In the genomic region with DNA sequence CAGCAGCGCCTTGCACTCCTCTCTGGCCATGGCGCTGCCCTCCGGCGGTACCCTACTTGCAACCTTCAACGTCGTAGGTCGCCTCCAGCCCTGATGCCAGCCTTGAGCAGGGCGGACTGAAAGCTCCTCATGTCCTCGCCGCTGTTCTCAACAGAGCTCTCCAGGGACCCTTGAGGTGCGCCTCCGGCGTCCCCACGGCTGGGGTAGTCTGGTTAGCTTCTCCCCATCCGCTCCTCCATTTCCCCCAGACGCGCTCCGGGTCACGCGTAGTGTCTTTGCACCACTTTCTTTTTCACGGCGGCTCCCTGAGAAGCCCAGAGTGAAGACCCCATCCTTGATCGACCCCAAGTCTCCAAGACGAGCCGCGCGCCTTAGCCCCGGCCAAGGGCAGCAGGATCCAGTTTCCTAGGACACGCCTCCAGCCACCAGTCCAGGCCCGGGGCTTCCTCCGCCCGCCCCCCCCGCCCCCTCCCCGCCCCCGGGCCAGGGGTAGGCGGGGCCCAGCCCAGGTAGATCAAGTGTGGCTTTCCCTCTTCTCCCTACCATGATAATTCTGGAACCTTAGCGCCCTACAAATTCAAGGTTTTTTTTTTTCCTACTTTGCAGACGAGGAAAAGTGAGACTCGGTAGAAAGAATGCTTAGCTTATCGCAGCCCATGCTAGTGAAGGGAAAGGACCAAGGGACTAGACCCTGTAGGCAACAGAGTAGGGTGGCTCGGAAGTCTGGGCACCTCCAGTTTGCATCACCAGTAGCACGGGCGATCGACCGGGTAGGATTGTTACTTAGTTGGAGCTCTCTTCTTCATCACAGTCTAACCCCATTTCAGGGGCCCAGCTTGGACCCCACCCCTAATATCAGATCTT, we compare ENCODE assay signal across 8 mouse cellular contexts. TPM values are rescaled to one million over a fixed set of nuclear protein-coding genes. Genes with fewer than 3 reads are reported as not detected.
DNase-seq lines count a peak whose midpoint lies in the region; ATAC-seq and TF ChIP-seq lines count a peak whose summit lies in the region.

A gene (minus strand): TSS at position 392 of the 864 bp plus-strand sequence.

- peak; percentile 62 for ATAC-seq in embryonic facial prominence, embryonic 11.5 days (replicated peaks; ENCODE audit: insufficient number of reproducible peaks, low FRiP score, low TSS enrichment, low read depth)
- peak; percentile 75 for ATAC-seq in heart, embryonic 14.5 days (ENCODE audit: insufficient number of reproducible peaks, insufficient read depth, low FRiP score, low read depth)

- H3K4me2 ChIP-seq in embryonic facial prominence, embryonic 11.5 days (ENCODE audit: low read depth, low read length) = peak within 1 kb of the TSS; percentile 96
- H3K4me2 ChIP-seq in heart, embryonic 14.5 days (ENCODE audit: low read length) = peak within 1 kb of the TSS; percentile 100

- H3K4me3 ChIP-seq in embryonic facial prominence, embryonic 11.5 days (ENCODE audit: low read depth, low read length) = peak within 1 kb of the TSS; percentile 81
- H3K4me3 ChIP-seq in heart, embryonic 14.5 days (ENCODE audit: control insufficient read depth in 1 of 2, insufficient read depth in 1 of 2, low read depth in 1 of 2, low read length in 2 of 2) = peak within 1 kb of the TSS; percentile 85 to 87
- peak within 1 kb of the TSS; percentile 70 for H3K4me3 ChIP-seq in macrophage (ENCODE audit: inconsistent target)
- H3K4me3 ChIP-seq in small intestine, adult 2 months (ENCODE audit: low read depth, low read length) = peak within 1 kb of the TSS; percentile 86

- TF ChIP-seq CTCF in small intestine, adult 2 months (IDR thresholded peaks at IDR 0.05; ENCODE audit: extremely low read depth, insufficient read length, insufficient replicate concordance, low read depth, low read length) = no peak

- no peak for TF ChIP-seq POLR2A in small intestine, adult 2 months (IDR thresholded peaks at IDR 0.05; ENCODE audit: low read depth, low read length)

- H3K9ac ChIP-seq in embryonic facial prominence, embryonic 11.5 days (replicated peaks; ENCODE audit: low read length) = peak within 1 kb of the TSS; percentile 80
- peak within 1 kb of the TSS; percentile 84 for H3K9ac ChIP-seq in heart, embryonic 14.5 days (ENCODE audit: low read length)

- no peaks in the 10 kb centered on the region for H3K36me3 ChIP-seq in embryonic facial prominence, embryonic 11.5 days (replicated peaks; ENCODE audit: control insufficient read depth, insufficient read depth, low read depth, low read length)
- H3K36me3 ChIP-seq in heart, embryonic 14.5 days (ENCODE audit: control insufficient read depth, insufficient read depth, low read length) = no peaks in the 10 kb centered on the region
- H3K36me3 ChIP-seq in macrophage (ENCODE audit: inconsistent target) = no peaks in the 10 kb centered on the region
- no peaks in the 10 kb centered on the region for H3K36me3 ChIP-seq in small intestine, adult 2 months (ENCODE audit: control insufficient read depth, insufficient read depth, low read length)

- DNase-seq in right cerebral cortex, postnatal 4 days = peak; percentile 33
- DNase-seq in right cerebral cortex, adult 18-20 months = no peak
- DNase-seq in embryonic facial prominence, embryonic 11.5 days (ENCODE audit: low spot score) = peak; percentile 75
- DNase-seq in kidney, postnatal 14 days = peak; percentile 84
- no peak for DNase-seq in left cerebral cortex, adult 11 months (ENCODE audit: low spot score)

- H3K79me2 ChIP-seq in macrophage (ENCODE audit: inconsistent target) = peaks cover 16% of the 10 kb centered on the region; the same call in 1 of the 2 replicates

- no peaks in the 10 kb centered on the region for H3K9me3 ChIP-seq in embryonic facial prominence, embryonic 11.5 days (replicated peaks; ENCODE audit: control insufficient read depth, low read length)
- no peaks in the 10 kb centered on the region for H3K9me3 ChIP-seq in heart, embryonic 14.5 days (ENCODE audit: control insufficient read depth, low read length)

- under 1% methylated on average over 44 of the region's 45 CpGs for WGBS in embryonic facial prominence, embryonic 11.5 days
- under 1% methylated on average over 45 of the region's 45 CpGs for WGBS in heart, embryonic 14.5 days
- 2% methylated on average over 42 of the region's 45 CpGs for WGBS in macrophage (ENCODE audit: missing documents)
- WGBS in small intestine, adult 2 months = under 1% methylated on average over 45 of the region's 45 CpGs

- H3K27me3 ChIP-seq in embryonic facial prominence, embryonic 11.5 days (ENCODE audit: control insufficient read depth, insufficient read depth, low read length) = peaks cover 21% of the 10 kb centered on the region
- peaks cover 26% of the 10 kb centered on the region for H3K27me3 ChIP-seq in heart, embryonic 14.5 days (ENCODE audit: control insufficient read depth, insufficient read depth, low read length)
- peaks cover 19% of the 10 kb centered on the region for H3K27me3 ChIP-seq in small intestine, adult 2 months (ENCODE audit: control insufficient read depth, insufficient read depth, low read length)

- H3K4me1 ChIP-seq in embryonic facial prominence, embryonic 11.5 days (ENCODE audit: control insufficient read depth, insufficient read depth, low read length) = peaks cover 3% of the 10 kb centered on the region; the same call in 1 of the 2 replicates
- H3K4me1 ChIP-seq in heart, embryonic 14.5 days (ENCODE audit: control insufficient read depth in 2 of 2, insufficient read depth in 2 of 2, low read length in 2 of 2) = peaks cover 9 to 17% of the 10 kb centered on the region in 2 experiments
- peaks cover 5% of the 10 kb centered on the region for H3K4me1 ChIP-seq in small intestine, adult 2 months (ENCODE audit: control insufficient read depth, insufficient read depth, insufficient read length, low read length)

- H3K27ac ChIP-seq in embryonic facial prominence, embryonic 11.5 days (replicated peaks; ENCODE audit: low read depth, low read length) = no peak within 1 kb of the TSS
- H3K27ac ChIP-seq in heart, embryonic 14.5 days (replicated peaks in 1 of 2; ENCODE audit: control insufficient read depth in 1 of 2, insufficient read depth in 1 of 2, low read depth in 2 of 2, low read length in 2 of 2) = peak within 1 kb of the TSS; percentile 23 to 70; a peak in 2 of 4 replicates
- H3K27ac ChIP-seq in macrophage = 0 out of 2 replicates have a peak within 1 kb of the TSS, but pooled peaks have one; percentile 28
- no peak within 1 kb of the TSS for H3K27ac ChIP-seq in small intestine, adult 2 months (ENCODE audit: insufficient read depth, low read depth, low read length)

RNA-seq across cellular contexts. Expression of the gene that starts here (rescaled TPM):
- polyA plus RNA-seq in embryonic facial prominence, embryonic 11.5 days (2014; fragmentation: Nextera tagmentation; extraction: Ambion mirVana) = 0.07 and 0.14 TPM in 2 replicates
- 0.40 and 0.43 TPM in 2 replicates for polyA plus RNA-seq in heart, embryonic 14.5 days (2014; fragmentation: Nextera tagmentation; extraction: Ambion mirVana)
- under 1 TPM in 2 of 26 experiments, not detected in 24; 0.12 to 0.13 TPM for total RNA-seq in macrophage (2018; cell fraction: chromatin; rRNA removed)
- under 1 TPM in 5 of 26 experiments, not detected in 21; under 0.01 to 0.04 (median under 0.01) TPM for total RNA-seq in macrophage (2018; cell fraction: cytosol; rRNA removed)
- total RNA-seq in macrophage (2018; cell fraction: nucleus; rRNA removed) = not detected
- 0.01 TPM in 1 of 3 replicates, not detected in the others for polyA plus RNA-seq in macrophage (2018)
- polyA plus RNA-seq in small intestine, adult 2 months (2012; rRNA removed) = 0.03 TPM in 2 replicates

Comparison
In these comparisons a context has a peak if more than half of its experiments do, and no peak if none do; other contexts are left out.
1. DNase-seq: peak in right cerebral cortex, postnatal 4 days (single experiment) and kidney, postnatal 14 days (single experiment); none in right cerebral cortex, adult 18-20 months (single experiment) and left cerebral cortex, adult 11 months (single experiment).
2. Peak in DNase-seq, ATAC-seq, H3K4me3 ChIP-seq, H3K9ac ChIP-seq and H3K4me2 ChIP-seq in embryonic facial prominence, embryonic 11.5 days; RNA of the gene not detected or under 1 TPM.
3. Peak in ATAC-seq, H3K4me3 ChIP-seq, H3K27ac ChIP-seq, H3K9ac ChIP-seq and H3K4me2 ChIP-seq in heart, embryonic 14.5 days; RNA of the gene not detected or under 1 TPM.
4. Peak in every context shown above with its lines, with median percentiles within 50 percentile points of each other: H3K4me3 ChIP-seq.